Mouse (Mus musculus) myocyte (in vitro differentiated cells): Measurements from ENCODE around the gene Nell1.

Experiments used
- CEBPB ChIP-seq: IDR thresholded peaks from 2 replicates; pipeline ENCODE4 v1.6.1; 2011; ENCODE audit warnings: mild to moderate bottlenecking, moderate library complexity; ENCODE audit not compliant: poor library complexity, insufficient read depth, severe bottlenecking
- E2F4 ChIP-seq: IDR thresholded peaks from one replicate; pipeline ENCODE4 v1.6.1; 2011; ENCODE audit warnings: mild to moderate bottlenecking, control low read depth, moderate library complexity; ENCODE audit not compliant: insufficient read depth
- MAX ChIP-seq: IDR thresholded peaks from one replicate; pipeline ENCODE4 v1.6.1; 2011; ENCODE audit warnings: low read depth, mild to moderate bottlenecking, control low read depth
- MYOD1 ChIP-seq, 3 experiments: IDR thresholded peaks; one replicate each; pipeline ENCODE4 v1.6.1; 2011; ENCODE audit warnings: control low read depth in 2 of 3, low read depth in 2 of 3, mild to moderate bottlenecking in 2 of 3, moderate library complexity in 1 of 3; ENCODE audit not compliant: insufficient read length in 2 of 3, control insufficient read depth in 1 of 3
- MYOG ChIP-seq, 3 experiments: IDR thresholded peaks; one replicate each; pipeline ENCODE4 v1.6.1; 2011; ENCODE audit warnings: control low read depth in 2 of 3, low read depth in 2 of 3, mild to moderate bottlenecking in 2 of 3; ENCODE audit not compliant: insufficient read length in 2 of 3, control insufficient read depth in 1 of 3, insufficient read depth in 1 of 3
- POLR2A ChIP-seq: IDR thresholded peaks from one replicate; pipeline ENCODE4 v1.6.1; 2011; ENCODE audit warnings: low read depth, mild to moderate bottlenecking, control low read depth, moderate library complexity; ENCODE audit not compliant: insufficient read length
- POLR2AphosphoS2 ChIP-seq: IDR thresholded peaks from one replicate; pipeline ENCODE4 v1.6.1; 2011; ENCODE audit warnings: low read depth, control low read depth; ENCODE audit not compliant: insufficient read length
- REST ChIP-seq: IDR thresholded peaks from one replicate; pipeline ENCODE4 v1.6.1; 2011; ENCODE audit warnings: mild to moderate bottlenecking, control low read depth, moderate library complexity; ENCODE audit not compliant: insufficient read depth, insufficient read length
- TCF12 ChIP-seq: IDR thresholded peaks from one replicate; pipeline ENCODE4 v1.6.1; 2011; ENCODE audit warnings: mild to moderate bottlenecking, control low read depth; ENCODE audit not compliant: poor library complexity, insufficient read depth, severe bottlenecking
- TCF3 ChIP-seq: IDR thresholded peaks from one replicate; pipeline ENCODE4 v1.6.1; 2011; ENCODE audit warnings: low read depth, control low read depth; ENCODE audit not compliant: insufficient read length
- USF1 ChIP-seq: IDR thresholded peaks from one replicate; pipeline ENCODE4 v1.6.1; 2011; ENCODE audit warnings: low read depth, mild to moderate bottlenecking, control low read depth, moderate library complexity

GRCm38 (mm10) chr7:50441237-50441636 is 466.6 kb downstream of the Nell1 start:
- TF ChIP-seq POLR2A (no peak), POLR2AphosphoS2 (no peak), USF1 (no peak), MYOD1 (IDR thresholded peaks at IDR 0.05; ENCODE audit: control insufficient read depth in 1 of 3, insufficient read length in 2 of 3, low read depth in 2 of 3) (no peak), TCF3 (no peak), E2F4 (no peak), MYOG (IDR thresholded peaks at IDR 0.05; ENCODE audit: control insufficient read depth in 1 of 3, insufficient read depth in 1 of 3, insufficient read length in 2 of 3, low read depth in 2 of 3) (no peak), MAX (no peak), CEBPB (no peak), TCF12 (no peak), REST (no peak)
